Mouse (Mus musculus) heart, embryonic 15.5 days (tissue): ENCODE data around the gene Trim66. TPM values are rescaled to one million over a fixed set of nuclear protein-coding genes. Genes with fewer than 3 reads are reported as not detected.

ENCODE experiments used
- ATAC-seq: fragments of 200-750 bp; cut with Nextera tagmentation; replicated peaks from 2 replicates; pipeline ENCODE4 v1.8.0; 2017; ENCODE audit warnings: low read depth, moderate TSS enrichment; ENCODE audit not compliant: insufficient number of reproducible peaks, insufficient read depth, low FRiP score
- H3K27ac ChIP-seq: fragments of 300-500 bp; sonication (generic); 2 replicates; pipeline ENCODE4 v1.5.1; 2015; ENCODE audit warnings: mild to moderate bottlenecking, inconsistent platforms
- H3K27me3 ChIP-seq: fragments of 300-500 bp; sonication (generic); 2 replicates; pipeline ENCODE4 v1.6.1; 2015; ENCODE audit warnings: inconsistent platforms
- H3K36me3 ChIP-seq: fragments of 300-500 bp; sonication (generic); 2 replicates; pipeline ENCODE4 v1.6.1; 2015; ENCODE audit warnings: mild to moderate bottlenecking, inconsistent platforms
- H3K4me1 ChIP-seq: fragments of 300-500 bp; sonication (generic); replicated peaks from 2 replicates; pipeline ENCODE4 v1.6.1; 2015; ENCODE audit warnings: inconsistent platforms
- H3K4me2 ChIP-seq: fragments of 300-500 bp; sonication (generic); 2 replicates; pipeline ENCODE4 v1.6.1; 2015; ENCODE audit warnings: inconsistent platforms, mild to moderate bottlenecking, moderate library complexity
- H3K4me3 ChIP-seq: fragments of 300-500 bp; sonication (generic); 2 replicates; pipeline ENCODE4 v1.5.1; 2015; ENCODE audit warnings: mild to moderate bottlenecking, inconsistent platforms
- H3K9ac ChIP-seq: fragments of 300-500 bp; sonication (generic); 2 replicates; pipeline ENCODE4 v1.6.1; 2015; ENCODE audit warnings: mild to moderate bottlenecking, inconsistent platforms
- H3K9me3 ChIP-seq: fragments of 300-500 bp; sonication (generic); replicated peaks from 2 replicates; pipeline ENCODE4 v1.6.1; 2016; ENCODE audit warnings: inconsistent platforms
- WGBS: fragments of 180-500 bp; shearing (Covaris S2); methylation state at CpG from one replicate; pipeline ENCODE4 v1.1.7; 2015; ENCODE audit warnings: mixed read lengths; 5-methylcytosine and 5-hydroxymethylcytosine counted together
- polyA plus RNA-seq: library from polyadenylated mRNA; unstranded; fragments of >200 nt; fragmentation: Nextera tagmentation; extraction: Ambion mirVana; gene quantifications from 2 replicates; pipeline ENCODE4 v1.2.1, GENCODE M21; 2015

The Trim66 gene
- polyA plus RNA-seq, 1 experiment from 2014 or later, result not detected

DNA sequence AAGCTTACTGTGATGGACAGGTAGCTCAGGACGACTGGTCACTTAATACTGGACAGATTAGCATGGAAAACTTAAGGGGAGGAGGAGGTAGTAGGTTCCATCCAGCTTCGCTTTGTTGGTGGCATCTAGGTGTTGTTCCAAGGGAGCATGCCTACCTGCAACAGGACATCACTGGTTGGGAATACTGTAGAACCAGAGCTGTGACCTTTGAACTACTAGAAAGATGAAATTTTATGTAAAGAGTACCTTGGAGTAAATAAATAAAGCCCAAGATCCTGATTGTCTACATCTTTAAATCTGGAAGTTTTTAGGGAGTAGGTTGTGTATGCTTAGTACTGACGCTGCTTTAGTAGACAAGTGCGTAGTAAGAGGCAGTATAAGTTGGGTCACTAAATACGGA, 14.2 kb upstream of the Trim66 start:
- ATAC-seq, result no peak
- Histone ChIP-seq H3K27ac (no peak overlapping the region), H3K9ac (no peak overlapping the region), H3K27me3 (no peaks in the 10 kb centered on the region), H3K9me3 (no peaks in the 10 kb centered on the region), H3K36me3 (peaks cover 45% of the 10 kb centered on the region), H3K4me3 (no peak overlapping the region), H3K4me1 (peaks cover 23% of the 10 kb centered on the region), H3K4me2 (no peak overlapping the region)
- 76% methylated on average over 5 of the region's 5 CpGs for WGBS

GRCm38 (mm10) chr7:109519936-109520335, 12.0 kb upstream of the Trim66 start:
- peak overlapping the region; percentile 98 for H3K27ac ChIP-seq
- WGBS, result 4% methylated on average over 10 of the region's 10 CpGs
- ATAC-seq, result no peak
- H3K4me3 ChIP-seq, result peak overlapping the region; percentile 96
- H3K9me3 ChIP-seq, result no peaks in the 10 kb centered on the region
- H3K4me1 ChIP-seq, result peaks cover 23% of the 10 kb centered on the region
- H3K9ac ChIP-seq, result peak overlapping the region; percentile 99
- peaks cover 39% of the 10 kb centered on the region for H3K36me3 ChIP-seq
- H3K4me2 ChIP-seq, result peak overlapping the region; percentile 88
- H3K27me3 ChIP-seq, result no peaks in the 10 kb centered on the region

DNA sequence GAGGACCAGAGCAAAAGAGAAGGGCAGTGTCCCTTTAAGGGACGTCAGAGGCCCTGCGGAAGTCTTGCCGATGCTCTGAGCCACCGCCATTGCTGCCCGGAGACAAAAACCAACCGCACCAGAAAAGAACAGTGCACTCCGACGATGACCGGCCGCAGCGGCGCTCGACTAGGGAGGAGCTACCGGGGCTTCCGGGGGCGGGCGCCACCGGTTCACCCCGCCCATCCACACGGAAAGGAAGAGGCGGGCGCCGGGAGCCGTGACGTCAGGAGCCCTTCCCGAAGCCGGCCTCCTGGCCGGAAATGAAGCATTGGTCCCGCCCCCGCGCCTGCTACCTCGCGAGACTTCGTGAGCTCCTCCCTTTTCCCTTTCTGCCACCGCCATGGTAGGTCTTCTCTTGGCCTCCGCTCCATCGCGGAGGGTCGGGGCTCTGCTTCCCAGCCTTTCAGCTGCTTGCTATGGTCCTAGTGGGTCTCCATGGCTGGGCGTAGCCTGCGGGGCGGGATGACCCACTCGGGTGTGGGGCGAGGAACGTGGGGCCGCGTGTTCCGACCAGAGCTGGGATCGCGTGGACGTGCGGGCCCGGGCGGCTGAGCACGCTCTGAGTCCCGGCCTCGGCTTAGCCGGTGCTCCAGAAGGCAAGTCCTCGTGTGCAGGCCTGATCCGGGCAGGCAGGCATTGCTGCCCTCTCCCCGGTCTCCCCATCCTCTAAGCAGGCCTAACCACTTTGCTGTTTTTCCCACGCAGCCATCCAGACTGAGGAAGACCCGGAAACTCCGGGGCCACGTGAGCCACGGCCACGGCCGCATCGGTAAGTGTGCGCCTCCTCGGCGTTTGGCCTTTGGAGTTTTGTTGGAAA, 11.1 kb upstream of the Trim66 start, which contains the start of gene Rpl27a:
Gene Rpl27a (plus strand): TSS at position 310 of the 859 bp plus-strand sequence.
- H3K27ac ChIP-seq, result peak within 1 kb of the TSS; percentile 98
- peaks cover 23% of the 10 kb centered on the region for H3K4me1 ChIP-seq
- WGBS, result under 1% methylated on average over 69 of the region's 72 CpGs
- H3K9ac ChIP-seq, result peak within 1 kb of the TSS; percentile 99
- H3K27me3 ChIP-seq, result no peaks in the 10 kb centered on the region
- no peaks in the 10 kb centered on the region for H3K9me3 ChIP-seq
- peak; percentile 95 for ATAC-seq
- peak within 1 kb of the TSS; percentile 88 for H3K4me2 ChIP-seq
- H3K36me3 ChIP-seq, result peaks cover 30% of the 10 kb centered on the region
- peak within 1 kb of the TSS; percentile 96 for H3K4me3 ChIP-seq

GRCm38 (mm10) chr7:109518036-109518681, 10.2 kb upstream of the Trim66 start:
- ATAC-seq, result no peak
- Histone ChIP-seq H3K4me3 (peak overlapping the region; percentile 96), H3K36me3 (peaks cover 21% of the 10 kb centered on the region), H3K27ac (peak overlapping the region; percentile 98), H3K9me3 (no peaks in the 10 kb centered on the region), H3K9ac (peak overlapping the region; percentile 68), H3K4me1 (peaks cover 23% of the 10 kb centered on the region), H3K27me3 (no peaks in the 10 kb centered on the region), H3K4me2 (peak overlapping the region; percentile 62)
- 17% methylated on average over 10 of the region's 10 CpGs for WGBS

DNA sequence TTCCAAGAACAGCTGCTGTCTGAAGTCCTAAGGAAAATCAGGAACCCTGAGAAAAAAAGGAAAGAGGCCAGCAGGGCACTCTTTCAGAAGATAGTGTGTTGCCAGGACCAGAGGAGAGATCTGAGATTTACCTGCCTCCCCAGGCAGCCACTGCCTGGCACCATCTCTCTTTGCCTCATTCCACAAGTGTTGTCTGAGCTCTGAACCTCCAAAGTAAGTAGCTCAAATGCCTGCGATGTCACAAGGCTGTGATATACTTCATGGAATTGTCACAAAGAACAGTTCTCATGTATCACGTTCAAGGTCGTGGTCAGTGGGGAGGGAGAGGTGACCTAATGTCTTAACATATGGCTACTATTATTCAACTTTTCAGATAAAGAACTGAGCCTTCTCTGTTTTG, 8.6 kb upstream of the Trim66 start:
- Histone ChIP-seq H3K27me3 (no peaks in the 10 kb centered on the region), H3K4me3 (no peak overlapping the region), H3K9ac (no peak overlapping the region), H3K9me3 (no peaks in the 10 kb centered on the region), H3K4me2 (no peak overlapping the region), H3K27ac (no peak overlapping the region), H3K4me1 (peaks cover 23% of the 10 kb centered on the region), H3K36me3 (peaks cover 4% of the 10 kb centered on the region)
- WGBS, result 64% methylated on average over 3 of the region's 3 CpGs
- ATAC-seq, result no peak

GRCm38 (mm10) chr7:109511838-109512237, 3.9 kb upstream of the Trim66 start:
- no peak for ATAC-seq
- Histone ChIP-seq H3K4me3 (no peak overlapping the region), H3K9ac (no peak overlapping the region), H3K4me2 (no peak overlapping the region), H3K36me3 (no peaks in the 10 kb centered on the region), H3K4me1 (peaks cover 3% of the 10 kb centered on the region; the same call in 1 of the 2 replicates), H3K9me3 (no peaks in the 10 kb centered on the region), H3K27me3 (no peaks in the 10 kb centered on the region), H3K27ac (no peak overlapping the region)
- 80% methylated on average over 3 of the region's 3 CpGs for WGBS

DNA sequence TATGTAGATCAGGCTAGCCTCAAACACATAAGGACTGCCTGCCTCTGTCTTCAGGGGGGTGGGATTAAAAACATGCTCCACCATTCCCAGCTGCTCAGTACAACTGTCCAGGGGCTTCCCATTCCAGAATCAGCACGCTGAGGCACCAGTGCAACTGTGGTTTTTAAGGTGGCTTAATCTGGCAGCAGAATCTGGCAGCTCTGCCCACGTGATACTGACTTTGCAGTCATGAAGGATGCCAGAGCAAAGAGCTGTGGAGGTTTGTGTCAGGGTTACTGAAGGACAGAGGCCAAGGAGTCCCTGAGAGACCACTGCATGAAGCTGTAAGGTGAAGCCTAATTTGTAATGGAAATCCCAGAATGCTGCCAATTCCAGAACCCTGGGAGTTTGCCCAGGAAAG, 2.9 kb upstream of the Trim66 start:
- WGBS, result 56% methylated on average over 2 of the region's 2 CpGs
- Histone ChIP-seq H3K4me2 (no peak overlapping the region), H3K4me1 (peaks cover 3% of the 10 kb centered on the region; the same call in 1 of the 2 replicates), H3K36me3 (no peaks in the 10 kb centered on the region), H3K4me3 (no peak overlapping the region), H3K27ac (no peak overlapping the region), H3K9ac (no peak overlapping the region), H3K9me3 (no peaks in the 10 kb centered on the region), H3K27me3 (no peaks in the 10 kb centered on the region)
- no peak for ATAC-seq

DNA sequence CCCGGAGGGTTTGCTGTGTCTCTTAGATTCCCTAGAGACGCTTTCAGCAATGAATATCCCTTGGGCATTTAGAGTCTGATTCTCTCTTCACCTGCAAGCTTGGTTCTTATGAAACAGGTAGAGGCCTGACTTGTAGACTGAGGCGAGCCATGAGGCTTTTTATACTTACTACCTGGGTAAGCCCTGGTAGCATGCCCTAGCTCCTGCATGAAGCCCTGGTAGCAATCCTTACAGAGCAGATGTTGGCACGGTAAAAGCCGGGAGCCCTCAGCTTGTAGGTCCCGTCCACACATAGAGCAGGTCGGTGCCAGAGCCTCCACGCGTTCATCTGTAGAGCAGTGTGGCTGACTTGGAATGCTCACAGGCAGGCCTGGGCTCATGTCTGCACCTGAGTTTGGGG, 362 bp downstream of the Trim66 start:
- 41% methylated on average over 9 of the region's 9 CpGs for WGBS
- H3K4me3 ChIP-seq, result no peak overlapping the region
- no peaks in the 10 kb centered on the region for H3K36me3 ChIP-seq
- no peak overlapping the region for H3K9ac ChIP-seq
- H3K4me2 ChIP-seq, result no peak overlapping the region
- no peaks in the 10 kb centered on the region for H3K27me3 ChIP-seq
- H3K9me3 ChIP-seq, result no peaks in the 10 kb centered on the region
- H3K4me1 ChIP-seq, result peaks cover 3% of the 10 kb centered on the region; the same call in 1 of the 2 replicates
- no peak for ATAC-seq
- no peak overlapping the region for H3K27ac ChIP-seq

- H3K9ac ChIP-seq, result no peak overlapping the region
- WGBS, result 10% methylated on average over 8 of the region's 8 CpGs
- ATAC-seq, result no peak
- H3K36me3 ChIP-seq, result no peaks in the 10 kb centered on the region
- no peak overlapping the region for H3K4me2 ChIP-seq
- H3K4me1 ChIP-seq, result peaks cover 3% of the 10 kb centered on the region; the same call in 1 of the 2 replicates
- no peak overlapping the region for H3K4me3 ChIP-seq
- H3K27ac ChIP-seq, result no peak overlapping the region
- no peaks in the 10 kb centered on the region for H3K27me3 ChIP-seq
- H3K9me3 ChIP-seq, result no peaks in the 10 kb centered on the region
These were observed 815 bp downstream of the Trim66 start for GRCm38 (mm10) chr7:109507119-109507518.

- no peak overlapping the region for H3K4me2 ChIP-seq
- H3K27me3 ChIP-seq, result peaks cover 15% of the 10 kb centered on the region
- H3K9me3 ChIP-seq, result no peaks in the 10 kb centered on the region
- ATAC-seq, result no peak
- H3K4me3 ChIP-seq, result no peak overlapping the region
- 55% methylated on average over 4 of the region's 4 CpGs for WGBS
- H3K36me3 ChIP-seq, result no peaks in the 10 kb centered on the region
- no peak overlapping the region for H3K9ac ChIP-seq
- H3K27ac ChIP-seq, result no peak overlapping the region
- H3K4me1 ChIP-seq, result peaks cover 4% of the 10 kb centered on the region; the same call in 1 of the 2 replicates
These were observed 10.4 kb downstream of the Trim66 start for GRCm38 (mm10) chr7:109497507-109497906.
